Comparison of ENCODE assay signal across 8 mouse cellular contexts in the genomic region with DNA sequence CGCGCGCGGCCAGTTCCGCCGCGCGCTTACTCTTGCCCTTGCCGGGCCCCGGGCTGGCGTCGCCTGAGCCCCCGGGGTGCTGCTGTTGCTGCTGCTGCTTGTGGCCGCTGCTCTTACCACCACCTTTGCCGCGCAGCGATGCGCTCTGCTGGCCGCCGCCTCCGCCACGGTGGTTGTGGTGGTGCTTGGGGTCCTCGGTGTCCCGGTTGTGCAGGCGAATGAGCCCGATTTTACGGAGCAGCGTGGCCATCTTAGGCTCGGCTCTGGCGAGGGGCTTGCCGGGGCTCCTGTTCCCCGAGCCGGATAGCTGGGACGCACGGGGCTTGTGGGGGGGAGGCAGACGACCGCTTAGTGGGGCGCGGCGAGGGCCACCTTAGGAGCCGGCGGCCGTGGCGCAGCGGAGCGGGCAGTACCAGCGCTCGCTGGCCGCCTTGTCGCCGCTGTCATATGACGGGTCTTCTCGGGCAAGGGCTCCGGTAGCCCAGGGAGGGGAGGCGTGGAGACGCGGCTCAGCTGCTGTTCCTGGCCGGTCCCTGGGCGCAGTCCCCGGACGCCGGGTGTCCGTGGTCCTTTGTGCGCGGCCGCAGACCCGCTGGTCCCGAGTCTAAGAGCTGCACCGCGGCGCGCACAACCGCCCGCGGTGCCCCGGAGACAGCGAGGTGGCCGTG. TPM values are rescaled to one million over a fixed set of nuclear protein-coding genes. Genes with fewer than 3 reads are reported as not detected.
DNase-seq lines count a peak whose midpoint lies in the region; ATAC-seq lines count a peak whose summit lies in the region.

No protein-coding gene starts in this region.

- no peaks in the 10 kb centered on the region for H3K9me3 ChIP-seq in embryonic facial prominence, embryonic 14.5 days (ENCODE audit: control insufficient read depth, low read length)
- no peaks in the 10 kb centered on the region for H3K9me3 ChIP-seq in hindbrain, embryonic 12.5 days (replicated peaks)
- no peaks in the 10 kb centered on the region for H3K9me3 ChIP-seq in neural tube, embryonic 13.5 days

- H3K27me3 ChIP-seq in embryonic facial prominence, embryonic 14.5 days (replicated peaks; ENCODE audit: control insufficient read depth, insufficient read depth, low read length), result peaks cover 65% of the 10 kb centered on the region
- H3K27me3 ChIP-seq in hindbrain, embryonic 12.5 days, result peaks cover 29% of the 10 kb centered on the region
- H3K27me3 ChIP-seq in neural tube, embryonic 13.5 days, result peaks cover 7% of the 10 kb centered on the region; the same call in 1 of the 2 replicates

- H3K27ac ChIP-seq in embryonic facial prominence, embryonic 14.5 days (replicated peaks; ENCODE audit: low read depth, low read length), result peak overlapping the region; percentile 67; the same call in 1 of the 2 replicates
- peak overlapping the region; percentile 90 for H3K27ac ChIP-seq in hindbrain, embryonic 12.5 days
- H3K27ac ChIP-seq in neural tube, embryonic 13.5 days (replicated peaks), result peak overlapping the region; percentile 98

- no peak; the same call in 1 of the 2 replicates for ATAC-seq in embryonic facial prominence, embryonic 14.5 days (ENCODE audit: low read depth)
- peak; percentile 82 for ATAC-seq in hindbrain, embryonic 12.5 days (ENCODE audit: low FRiP score)
- ATAC-seq in neural tube, embryonic 13.5 days (ENCODE audit: low read depth), result peak; percentile 69

- no peaks in the 10 kb centered on the region for H3K36me3 ChIP-seq in embryonic facial prominence, embryonic 14.5 days (ENCODE audit: control insufficient read depth, insufficient read depth, low read length)
- no peaks in the 10 kb centered on the region for H3K36me3 ChIP-seq in hindbrain, embryonic 12.5 days
- peaks cover 7% of the 10 kb centered on the region; the same call in 1 of the 2 replicates for H3K36me3 ChIP-seq in neural tube, embryonic 13.5 days

- H3K9ac ChIP-seq in embryonic facial prominence, embryonic 14.5 days (ENCODE audit: low read depth, low read length), result peak overlapping the region; percentile 64
- H3K9ac ChIP-seq in hindbrain, embryonic 12.5 days, result peak overlapping the region; percentile 82
- H3K9ac ChIP-seq in neural tube, embryonic 13.5 days, result peak overlapping the region; percentile 98

- 0% methylated on average over 22 of the region's 78 CpGs for WGBS in embryonic facial prominence, embryonic 14.5 days
- WGBS in hindbrain, embryonic 12.5 days, result under 1% methylated on average over 70 of the region's 78 CpGs
- 0% methylated on average over 69 of the region's 78 CpGs for WGBS in neural tube, embryonic 13.5 days

- 0 out of 2 replicates have a peak, but pooled peaks cover 8% of the 10 kb centered on the region for H3K4me1 ChIP-seq in embryonic facial prominence, embryonic 14.5 days (ENCODE audit: control insufficient read depth, insufficient read depth, low read length)
- H3K4me1 ChIP-seq in hindbrain, embryonic 12.5 days, result peaks cover 37% of the 10 kb centered on the region
- H3K4me1 ChIP-seq in neural tube, embryonic 13.5 days (replicated peaks), result peaks cover 47% of the 10 kb centered on the region

- peak overlapping the region; percentile 69 for H3K4me3 ChIP-seq in embryonic facial prominence, embryonic 14.5 days (ENCODE audit: low read depth, low read length)
- peak overlapping the region; percentile 80 for H3K4me3 ChIP-seq in hindbrain, embryonic 12.5 days
- H3K4me3 ChIP-seq in neural tube, embryonic 13.5 days, result peak overlapping the region; percentile 89

- H3K4me2 ChIP-seq in embryonic facial prominence, embryonic 14.5 days (ENCODE audit: low read depth, low read length), result peak overlapping the region; percentile 99
- peak overlapping the region; percentile 91 for H3K4me2 ChIP-seq in hindbrain, embryonic 12.5 days (replicated peaks)
- H3K4me2 ChIP-seq in neural tube, embryonic 13.5 days, result peak overlapping the region; percentile 86

- DNase-seq in layer of hippocampus, adult 11-12 months (ENCODE audit: low spot score), result peak; percentile 39
- DNase-seq in layer of hippocampus, adult 9-10 months (ENCODE audit: low spot score), result no peak
- peak; percentile 42 for DNase-seq in adrenal gland, postnatal 25 days
- DNase-seq in embryonic facial prominence, embryonic 14.5 days (ENCODE audit: low spot score), result peak; percentile 17
- peak; percentile 8 for DNase-seq in liver
- no peak for DNase-seq in spleen, adult 12 weeks (ENCODE audit: low spot score)

RNA-seq across cellular contexts. Expression of gene Ube2ql1, which starts 0.5 kb away (rescaled TPM):
- total RNA-seq in adrenal gland, postnatal 25 days (2021), result 2.1 and 6.0 TPM in 2 replicates
- 2.1 and 2.2 TPM in 2 replicates for polyA plus RNA-seq in embryonic facial prominence, embryonic 14.5 days (2014; fragmentation: Nextera tagmentation; extraction: Ambion mirVana)
- 16.4 and 18.2 TPM in 2 replicates for polyA plus RNA-seq in hindbrain, embryonic 12.5 days (2016; fragmentation: Nextera tagmentation; extraction: Ambion mirVana)
- 38.6 and 43.3 TPM in 2 replicates for polyA plus RNA-seq in neural tube, embryonic 13.5 days (2015; fragmentation: Nextera tagmentation; extraction: Ambion mirVana)

Comparison
In these comparisons a context has a peak if more than half of its experiments do, and no peak if none do; other contexts are left out.
1. DNase-seq: peak in layer of hippocampus, adult 11-12 months (single experiment), adrenal gland, postnatal 25 days (single experiment), embryonic facial prominence, embryonic 14.5 days (single experiment) and liver (single experiment); none in layer of hippocampus, adult 9-10 months (single experiment) and spleen, adult 12 weeks (single experiment).
2. Peak in every context shown above with its lines, with median percentiles within 50 percentile points of each other: H3K27ac ChIP-seq, H3K4me2 ChIP-seq, H3K4me3 ChIP-seq and H3K9ac ChIP-seq.